Mouse (Mus musculus): ENCODE measurements at regions not wholly inside any gene's neighbourhood (a gene's known extent, or its start where the extent isn't known, plus 50 kb on each side); places are given as distances from the start of the nearest gene placed in this dataset.

DNA sequence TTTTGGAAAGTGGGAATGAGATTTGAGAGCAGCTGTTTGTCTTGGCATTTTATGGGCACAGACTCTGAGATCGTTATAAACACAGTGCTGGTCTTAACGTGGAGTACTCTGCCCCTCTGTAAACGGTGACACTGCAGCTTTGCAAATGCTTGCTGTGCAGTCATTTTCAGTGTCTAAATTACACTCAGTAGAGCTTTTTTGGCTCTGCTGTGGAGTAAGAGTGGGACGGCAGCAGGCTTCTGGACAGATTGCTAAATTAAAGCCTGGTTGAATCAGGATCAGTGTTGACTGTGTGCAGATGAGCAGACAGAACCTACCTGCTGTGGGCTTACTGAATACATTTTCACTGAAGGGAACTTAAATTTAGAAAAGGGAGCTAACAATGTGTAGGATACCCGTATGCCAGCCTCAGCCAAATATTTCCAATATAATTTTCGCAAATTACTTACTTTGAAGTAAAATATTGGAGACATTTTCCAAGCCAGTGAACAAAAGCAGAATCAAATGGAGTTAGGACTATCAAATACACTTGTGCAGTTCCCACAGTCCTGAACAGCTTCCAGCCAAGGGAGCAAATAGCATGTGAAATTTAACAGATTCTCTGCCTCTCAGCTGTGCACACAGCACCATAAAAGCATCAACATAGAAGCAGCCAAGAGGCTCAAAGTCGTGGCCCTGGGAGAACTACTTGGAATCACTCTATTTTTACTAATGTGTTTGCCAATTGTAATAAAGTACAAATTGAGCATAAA is 148.1 kb upstream of the Stac start:
- no peak for DNase-seq (ENCODE audit: low spot score in 2 of 2)

GRCm38 (mm10) chr9:111822094-111822493 is 131.9 kb upstream of the Stac start:
- no peak for DNase-seq (ENCODE audit: low spot score in 2 of 2)

DNA sequence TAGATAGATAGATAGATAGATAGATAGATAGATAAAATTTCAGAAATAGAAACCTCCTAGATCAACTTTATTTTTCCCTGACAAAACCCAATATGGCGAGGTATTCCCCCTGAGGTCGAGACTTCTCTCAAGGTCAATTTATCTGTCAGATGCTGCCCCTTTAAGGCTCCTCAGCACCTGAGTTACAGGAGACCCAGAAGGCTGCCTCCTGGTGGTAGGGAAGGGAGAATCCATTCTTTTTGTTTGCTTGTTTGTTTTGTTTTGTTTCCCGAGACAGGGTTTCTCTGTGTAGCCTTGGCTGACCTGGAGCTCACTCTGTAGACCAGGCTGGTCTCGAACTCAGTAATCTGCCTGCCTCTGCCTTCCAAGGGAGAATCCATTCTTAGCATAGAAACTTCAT is 127.3 kb upstream of the Stac start:
- no peak for DNase-seq (ENCODE audit: low spot score in 2 of 2)

GRCm38 (mm10) chr9:111804931-111805330 is 114.8 kb upstream of the Stac start:
- no peak for DNase-seq (ENCODE audit: low spot score in 2 of 2)

DNA sequence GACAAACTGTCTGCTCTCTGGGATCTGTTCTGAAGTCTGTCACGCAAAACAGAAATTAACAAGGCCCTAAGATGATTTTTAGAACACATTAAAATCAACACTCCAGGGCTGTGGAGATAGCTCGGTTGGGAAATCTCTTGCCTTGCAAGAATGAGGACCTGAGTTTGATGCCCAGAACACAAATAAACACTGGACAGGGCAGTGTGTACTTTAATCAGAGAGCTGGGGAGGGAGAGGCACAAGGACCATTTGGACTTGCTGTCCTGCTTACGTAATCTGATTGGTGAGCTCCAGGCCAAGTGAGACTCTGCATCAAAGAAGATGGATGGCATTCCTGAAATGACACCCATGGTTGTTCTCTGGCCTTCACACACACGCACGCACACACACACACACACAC is 111.2 kb upstream of the Stac start:
- no peak for DNase-seq (ENCODE audit: low spot score in 2 of 2)

- no peak for DNase-seq (ENCODE audit: low spot score in 2 of 2)
Measured at GRCm38 (mm10) chr9:111800869-111801268, 110.7 kb upstream of the Stac start.

GRCm38 (mm10) chr9:111778981-111779380 is 88.8 kb upstream of the Stac start:
- no peak for DNase-seq (ENCODE audit: low spot score in 2 of 2)

GRCm38 (mm10) chr9:111777433-111778135 is 87.4 kb upstream of the Stac start:
- DNase-seq (ENCODE audit: low spot score in 2 of 2) = no peak

GRCm38 (mm10) chr9:111774229-111774628 is 84.1 kb upstream of the Stac start:
- DNase-seq (ENCODE audit: low spot score in 2 of 2) = no peak

- DNase-seq (ENCODE audit: low spot score in 2 of 2) = no peak
Measured at GRCm38 (mm10) chr9:111762653-111763468, 72.7 kb upstream of the Stac start.

DNA sequence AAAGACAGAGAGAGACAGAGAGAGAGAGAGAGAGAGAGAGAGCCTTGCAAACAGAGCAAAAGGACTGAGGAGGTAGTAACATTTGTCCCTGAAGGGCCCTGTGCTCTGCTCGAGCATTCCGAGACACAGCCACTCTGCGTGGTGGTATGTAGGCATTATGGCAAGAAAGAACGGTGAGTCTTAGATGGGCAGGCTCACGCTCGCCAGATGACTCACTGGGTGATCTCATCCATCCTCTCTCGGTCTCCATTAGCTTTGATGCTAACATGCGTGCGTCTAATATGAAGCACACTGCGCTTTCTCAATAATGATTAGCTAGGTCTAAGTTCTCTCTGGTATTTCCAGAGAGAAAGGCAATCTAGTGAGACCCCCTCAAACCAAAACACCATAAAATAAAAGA is 65.1 kb upstream of the Stac start:
- DNase-seq (ENCODE audit: low spot score in 2 of 2) = no peak

DNA sequence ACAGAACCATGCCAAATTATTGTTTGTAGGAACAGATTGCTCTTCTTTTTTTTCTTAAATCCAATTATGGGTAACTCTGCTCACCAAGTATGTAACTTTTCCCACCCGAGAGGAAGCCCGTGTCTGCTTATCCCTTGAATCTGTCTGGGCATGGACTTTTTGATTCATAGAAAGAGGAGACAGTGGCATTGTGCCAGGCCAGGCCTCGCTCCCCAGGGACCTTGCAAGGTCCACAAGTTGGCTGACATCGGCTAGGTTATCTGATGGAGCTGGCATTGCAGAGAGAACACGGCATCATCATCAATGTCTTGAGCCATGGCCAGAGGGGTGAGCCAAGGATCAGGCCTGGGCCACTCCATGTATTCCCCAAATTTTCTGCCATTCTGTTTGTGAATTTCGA is 56.0 kb upstream of the Stac start:
- no peak for DNase-seq (ENCODE audit: low spot score in 2 of 2)

- DNase-seq (ENCODE audit: low spot score in 2 of 2) = no peak
Measured at GRCm38 (mm10) chr9:111745206-111745605, 55.1 kb upstream of the Stac start.
